Mouse (Mus musculus) mesoderm, embryonic 11.5 days (tissue): ENCODE data around the gene Castor1.
"Not testable (repeated sequence)": the region's sequence is repeated elsewhere in the genome, so short reads cannot be mapped to it uniquely, and the experiment has no call there.

ENCODE experiments used
- DNase-seq: peaks from one replicate; pipeline ENCODE4 v3.0.0-alpha.2; 2012; ENCODE audit warnings: low read depth, low spot score

The Castor1 gene

DNA sequence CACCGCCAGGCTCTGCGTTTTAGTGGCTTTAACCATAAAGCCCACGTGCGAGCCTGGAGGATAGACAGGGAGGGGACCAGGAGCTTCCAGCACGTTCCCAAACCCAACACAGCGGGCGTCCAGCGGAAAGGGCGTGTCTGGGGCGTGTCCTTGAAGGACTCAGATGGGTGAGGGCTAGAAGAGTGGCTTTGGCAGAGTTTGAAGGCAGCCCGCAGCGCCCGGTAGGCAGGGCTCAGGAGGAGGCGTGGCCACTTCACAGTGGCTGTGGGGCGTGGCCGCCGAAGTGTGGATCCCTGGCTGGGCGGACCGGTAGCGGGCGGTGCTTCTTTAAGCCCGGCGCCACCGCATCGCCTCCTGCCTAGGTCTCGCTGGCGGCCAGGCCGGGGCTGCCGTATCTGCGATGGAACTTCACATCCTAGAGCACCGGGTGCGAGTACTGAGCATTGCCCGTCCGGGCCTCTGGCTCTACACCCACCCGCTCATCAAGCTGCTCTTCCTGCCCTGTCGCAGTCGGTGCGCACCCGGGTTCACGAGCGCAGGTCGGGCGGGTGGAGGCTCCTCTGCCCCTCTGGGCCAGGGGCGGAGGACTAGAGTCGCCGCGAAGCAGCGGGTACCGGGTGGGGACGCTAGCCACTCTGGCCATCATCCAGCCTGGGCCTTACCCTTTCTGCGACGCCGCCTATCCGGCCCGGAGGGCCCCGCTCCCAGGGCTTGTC, at the start of gene Castor1:
TSS of gene Castor1 (plus strand) at position 312 of the 716 bp plus-strand sequence.
- DNase-seq, result peak; percentile 81

GRCm38 (mm10) chr11:4174586-4174985, 43.4 kb upstream of the Castor1 start:
- no peak for DNase-seq

GRCm38 (mm10) chr11:4177716-4178115, 40.3 kb upstream of the Castor1 start:
- no peak for DNase-seq

GRCm38 (mm10) chr11:4182061-4182460, 36.0 kb upstream of the Castor1 start:
- DNase-seq, result peak; percentile 17

DNA sequence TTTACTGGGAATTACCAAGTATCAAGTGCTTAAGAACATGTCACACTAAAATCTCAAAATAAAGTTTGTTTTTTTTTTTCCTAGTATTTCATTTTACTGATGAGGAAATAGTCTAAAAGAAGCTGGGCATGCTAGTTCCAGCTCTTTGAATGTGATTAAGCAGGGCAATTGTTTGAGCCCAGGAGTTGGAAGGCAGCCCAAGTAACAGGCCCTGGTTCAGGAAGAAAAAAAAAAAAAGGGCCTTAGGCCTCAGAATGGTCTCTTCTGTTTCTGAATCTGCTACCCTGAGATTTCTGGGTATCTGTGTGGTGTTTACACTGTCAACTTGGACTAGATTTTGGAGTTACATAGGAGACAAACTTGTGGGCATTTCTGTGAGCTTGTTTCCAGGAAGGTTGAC, 34.5 kb upstream of the Castor1 start:
- no peak for DNase-seq

- DNase-seq, result no peak
These were observed 33.6 kb upstream of the Castor1 start for GRCm38 (mm10) chr11:4184251-4184952.

DNA sequence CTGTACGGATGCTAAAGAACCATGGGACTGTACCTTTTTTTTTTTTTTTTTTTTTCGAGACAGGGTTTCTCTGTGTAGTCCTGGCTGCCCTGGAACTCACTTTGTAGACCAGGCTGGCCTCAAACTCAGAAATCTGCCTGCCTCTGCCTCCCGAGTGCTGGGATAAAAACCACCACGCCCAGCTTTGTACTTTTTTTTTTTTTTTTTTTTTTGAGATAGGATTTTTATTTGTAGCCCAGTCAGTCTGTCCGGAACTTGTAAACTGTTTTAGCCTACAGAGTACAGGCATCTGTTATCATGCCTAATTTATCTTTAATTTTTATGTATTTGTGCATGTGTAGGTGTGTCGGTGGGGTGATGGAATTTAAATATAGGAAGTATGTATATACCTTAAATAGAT, 32.5 kb upstream of the Castor1 start:
- DNase-seq, result not testable (repeated sequence)

GRCm38 (mm10) chr11:4186486-4187317, 31.3 kb upstream of the Castor1 start, which contains the start of gene Tbc1d10a:
Tbc1d10a (plus strand) TSS chr11:4186789.
- DNase-seq, result peak; percentile 97

- no peak for DNase-seq
These were observed 30.7 kb upstream of the Castor1 start for GRCm38 (mm10) chr11:4187318-4187700.

DNA sequence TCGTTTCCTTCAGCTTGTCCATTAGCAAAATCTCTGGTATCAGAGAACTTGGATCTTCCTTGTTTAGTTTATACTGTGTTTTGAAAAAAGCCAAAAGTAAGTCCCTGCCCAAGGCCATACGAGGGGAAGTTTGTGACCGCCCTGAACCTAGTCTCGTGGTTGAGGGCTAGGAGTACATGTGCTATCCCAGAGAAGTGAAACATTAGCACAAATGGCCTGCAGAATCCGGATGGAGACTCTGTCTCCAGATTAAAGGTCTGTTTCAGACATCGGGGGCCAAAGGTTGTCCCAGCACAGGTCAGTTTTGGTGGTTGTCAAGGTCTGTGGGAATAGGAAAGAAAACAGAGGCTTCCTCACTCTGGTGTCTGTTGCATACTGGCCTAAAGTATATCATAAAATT, 28.8 kb upstream of the Castor1 start:
- no peak for DNase-seq

DNA sequence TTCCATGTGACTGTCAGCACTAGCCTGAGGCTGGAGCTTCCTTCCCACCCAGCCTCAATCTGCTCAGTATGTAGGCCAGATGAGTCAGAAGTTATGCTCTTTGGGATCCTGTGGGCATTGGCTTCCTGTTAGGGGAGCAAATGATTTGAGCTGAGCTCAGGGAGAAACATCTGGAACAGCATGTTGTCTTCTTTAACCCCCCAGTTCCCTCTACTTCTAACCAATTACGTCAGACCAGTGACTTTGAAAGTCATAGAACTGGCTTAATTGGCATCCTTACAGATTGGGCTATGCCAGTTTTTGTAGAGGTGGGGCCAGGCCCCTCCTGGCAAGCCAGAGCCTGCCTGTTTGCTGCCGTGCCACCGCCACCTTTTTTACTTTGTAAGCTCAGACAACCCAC, 27.3 kb upstream of the Castor1 start:
- no peak for DNase-seq

- no peak for DNase-seq
These were observed 25.3 kb upstream of the Castor1 start for GRCm38 (mm10) chr11:4192757-4193156.

GRCm38 (mm10) chr11:4193420-4193819, 24.6 kb upstream of the Castor1 start:
- no peak for DNase-seq

GRCm38 (mm10) chr11:4195597-4196031, 22.4 kb upstream of the Castor1 start:
- no peak for DNase-seq

- DNase-seq, result no peak
These were observed 21.4 kb upstream of the Castor1 start for GRCm38 (mm10) chr11:4196636-4197035.

DNA sequence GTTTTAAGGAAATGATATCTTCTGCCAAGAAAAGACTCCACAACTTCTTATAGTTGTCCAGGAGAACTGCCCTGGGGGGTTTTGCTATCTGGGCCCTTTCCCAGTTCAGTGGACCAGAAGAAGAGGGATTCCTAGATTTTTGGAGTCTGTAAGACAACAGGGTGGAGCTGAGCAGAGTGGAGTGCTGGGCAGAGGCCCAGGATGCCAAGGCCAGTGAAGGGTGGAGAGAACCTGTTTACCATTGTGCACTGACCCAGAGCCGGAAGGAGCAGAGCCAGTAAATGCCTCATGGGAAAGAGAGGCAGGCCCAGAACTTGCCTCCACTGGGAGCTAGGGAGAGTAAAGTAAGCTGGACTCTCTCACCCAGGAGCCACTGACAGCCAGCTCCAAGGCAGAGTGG, 20.3 kb upstream of the Castor1 start:
- DNase-seq, result no peak

- DNase-seq, result no peak
These were observed 15.9 kb upstream of the Castor1 start for GRCm38 (mm10) chr11:4201981-4202700.

GRCm38 (mm10) chr11:4202995-4203704, 14.9 kb upstream of the Castor1 start:
- no peak for DNase-seq

DNA sequence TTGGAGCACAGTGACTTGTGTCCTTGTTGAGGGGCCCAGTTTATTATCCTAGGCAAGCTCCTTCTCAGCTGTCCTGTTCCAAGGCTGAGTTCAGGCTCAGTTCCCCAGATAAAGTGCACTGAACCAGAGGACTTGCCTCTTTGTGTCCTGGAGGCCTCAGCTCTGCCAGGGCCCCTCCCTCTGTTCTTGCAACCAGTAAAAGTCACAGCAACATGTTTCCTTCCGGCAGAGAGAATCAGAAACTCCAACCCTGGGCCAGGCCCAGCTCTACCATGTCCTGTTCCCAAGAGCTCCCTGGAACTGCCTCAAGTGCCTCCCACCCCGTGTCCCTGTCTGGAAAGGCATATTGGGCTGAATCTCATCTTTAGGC, 14.3 kb upstream of the Castor1 start:
- DNase-seq, result no peak

DNA sequence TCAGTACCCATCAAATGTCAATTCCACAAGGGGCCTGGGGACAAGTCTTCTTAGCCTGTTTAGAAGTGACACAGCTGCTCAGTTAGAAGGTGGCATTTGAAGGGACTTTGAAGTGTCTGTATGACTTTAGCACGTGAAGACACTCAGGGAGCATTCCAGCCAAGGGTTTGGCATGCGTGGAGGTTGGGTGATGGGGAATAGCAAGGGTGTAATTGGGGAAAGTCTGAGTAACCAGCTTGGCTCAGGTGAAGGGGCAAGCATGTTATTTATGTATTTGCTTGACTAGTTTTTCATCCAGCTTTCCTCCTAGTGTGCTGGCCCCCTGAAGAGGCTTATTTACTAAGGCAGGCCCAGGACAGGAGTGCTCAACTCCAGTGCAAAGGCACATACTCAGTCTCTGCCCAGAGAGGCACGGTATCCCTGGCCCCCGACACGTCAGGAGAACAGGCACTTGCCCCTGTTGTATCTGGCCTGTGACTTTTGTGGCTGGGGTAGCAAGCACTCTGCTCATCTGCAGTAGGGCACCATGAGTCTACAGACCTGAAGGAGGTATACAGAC, 12.8 kb upstream of the Castor1 start:
- DNase-seq, result no peak

GRCm38 (mm10) chr11:4205951-4206350, 12.1 kb upstream of the Castor1 start:
- DNase-seq, result no peak
